Mouse (Mus musculus): ENCODE results near the gene Gm28048.

GRCm38 (mm10) chr11:23005276-23005675 lies 23.4 kb upstream of the Gm28048 start:
- no peak for TF ChIP-seq GATA1 (IDR thresholded peaks at IDR 0.05; ENCODE audit: borderline replicate concordance, low read length)
- no peak for TF ChIP-seq FLI1 (IDR thresholded peaks at IDR 0.05; ENCODE audit: low read length)
